Mouse (Mus musculus) embryonic fibroblast, embryonic 13.5 days (primary cell): ENCODE measurements around the gene Crisp2.
"Not testable (repeated sequence)": the region's sequence is repeated elsewhere in the genome, so short reads cannot be mapped to it uniquely, and the experiment has no call there.

Experiments used
- CTCF ChIP-seq: IDR thresholded peaks from 2 replicates; pipeline ENCODE4 v1.5.1; 2011; ENCODE audit warnings: mild to moderate bottlenecking, control low read depth, low read length, moderate library complexity, borderline replicate concordance; ENCODE audit not compliant: insufficient read depth
- POLR2A ChIP-seq: IDR thresholded peaks from 2 replicates; pipeline ENCODE4 v1.6.1; 2011; ENCODE audit warnings: low read depth, mild to moderate bottlenecking, control low read depth, low read length, moderate library complexity

DNA sequence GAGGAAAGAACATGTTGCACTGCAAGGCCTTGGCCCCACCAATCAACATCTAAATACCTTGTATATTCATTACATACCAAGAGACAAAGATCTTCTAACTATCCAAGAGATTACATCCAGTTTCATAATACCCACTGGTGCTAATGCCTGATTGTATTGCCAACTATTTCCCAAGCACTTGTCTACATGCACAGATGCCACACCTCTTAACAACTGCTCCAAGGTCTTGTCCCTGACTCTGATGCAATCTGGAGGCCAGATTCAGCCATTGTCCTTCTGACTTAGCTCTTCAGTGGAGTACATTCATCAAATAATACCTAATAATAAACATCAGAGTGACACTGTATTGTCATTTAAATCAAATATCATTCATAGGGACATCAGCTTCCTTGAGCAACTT, 89.7 kb downstream of the Crisp2 start:
- not testable (repeated sequence) for TF ChIP-seq POLR2A, CTCF
